ENCODE assay signal across 7 mouse cellular contexts in the genomic region with DNA sequence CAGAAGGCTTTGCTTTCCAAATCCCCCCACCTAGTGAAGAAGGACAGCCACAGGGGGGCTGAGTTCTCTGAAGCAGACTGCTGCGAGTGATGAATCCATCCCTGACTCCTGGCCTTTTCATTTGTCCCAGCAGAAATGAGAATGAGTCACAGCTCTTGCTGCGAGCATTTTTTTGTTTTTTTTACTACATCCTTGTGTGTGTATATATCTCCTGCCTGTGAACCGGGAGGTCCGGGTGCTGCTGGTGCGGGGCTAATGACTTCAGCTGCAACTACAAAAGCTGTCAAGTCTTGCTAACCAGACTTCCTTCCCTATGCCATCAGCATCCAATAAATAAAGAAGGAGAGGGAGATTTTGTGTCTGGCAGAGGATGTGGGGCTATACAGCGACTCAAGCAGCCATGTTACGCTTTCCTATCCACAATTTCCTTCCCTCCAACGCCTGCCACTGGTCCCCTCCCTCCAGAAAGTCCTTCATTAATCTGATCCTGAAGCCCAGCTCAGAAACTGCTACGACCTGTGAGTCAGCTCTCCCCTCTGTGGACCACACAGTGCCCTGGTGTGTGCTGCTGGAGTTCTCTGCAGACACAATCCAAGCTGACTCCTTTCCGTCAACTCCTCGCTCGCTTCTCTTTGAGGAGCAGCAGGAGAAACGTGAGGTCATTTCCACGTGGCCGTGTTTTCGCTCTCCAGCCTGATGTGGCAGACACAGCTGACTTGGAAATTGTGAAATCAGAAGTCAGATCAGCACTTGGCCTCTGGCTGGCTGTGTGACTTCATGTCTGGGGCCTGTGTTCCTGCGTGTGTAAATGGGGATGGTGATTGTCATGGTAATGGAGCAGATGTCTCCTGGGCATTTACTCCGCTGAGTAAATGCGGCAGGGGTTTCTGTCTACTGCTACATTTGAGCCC. TPM values are rescaled to one million over a fixed set of nuclear protein-coding genes. Genes with fewer than 3 reads are reported as not detected.
DNase-seq lines count a peak whose midpoint lies in the region; ATAC-seq lines count a peak whose summit lies in the region.

No protein-coding gene starts in this region.

- no peaks in the 10 kb centered on the region for H3K9me3 ChIP-seq in embryonic facial prominence, embryonic 12.5 days
- no peaks in the 10 kb centered on the region for H3K9me3 ChIP-seq in heart, embryonic 11.5 days (replicated peaks; ENCODE audit: control insufficient read depth, low read length)

- H3K36me3 ChIP-seq in embryonic facial prominence, embryonic 12.5 days, result no peaks in the 10 kb centered on the region
- no peaks in the 10 kb centered on the region for H3K36me3 ChIP-seq in heart, embryonic 11.5 days (ENCODE audit: control insufficient read depth, insufficient read depth, low read length)

- no peak overlapping the region for H3K4me3 ChIP-seq in embryonic facial prominence, embryonic 12.5 days
- no peak overlapping the region for H3K4me3 ChIP-seq in heart, embryonic 11.5 days (ENCODE audit: low read depth, low read length)

- 26% methylated on average over 19 of the region's 19 CpGs for WGBS in embryonic facial prominence, embryonic 12.5 days
- WGBS in heart, embryonic 11.5 days (ENCODE audit: insufficient replicate concordance), result 35% methylated on average over 19 of the region's 19 CpGs

- H3K27me3 ChIP-seq in embryonic facial prominence, embryonic 12.5 days, result no peaks in the 10 kb centered on the region
- H3K27me3 ChIP-seq in heart, embryonic 11.5 days (ENCODE audit: control insufficient read depth, insufficient read depth, low read length), result no peaks in the 10 kb centered on the region

- no peak for ATAC-seq in embryonic facial prominence, embryonic 12.5 days (ENCODE audit: insufficient number of reproducible peaks, insufficient read depth, low FRiP score, low TSS enrichment)
- ATAC-seq in heart, embryonic 11.5 days (replicated peaks; ENCODE audit: insufficient number of reproducible peaks, low FRiP score, low TSS enrichment), result no peak; the same call in 1 of the 2 replicates
- peak; percentile 63 for ATAC-seq in megakaryocyte progenitor cell, adult 5-6 weeks (replicated peaks; ENCODE audit: poor library complexity)

- H3K4me2 ChIP-seq in embryonic facial prominence, embryonic 12.5 days (replicated peaks), result peak overlapping the region; percentile 1; the same call in 1 of the 2 replicates
- H3K4me2 ChIP-seq in heart, embryonic 11.5 days, result peak overlapping the region; percentile 14; the same call in 1 of the 2 replicates

- peak; percentile 85 for DNase-seq in adrenal gland, adult 2 months
- peak; percentile 25 for DNase-seq in kidney, adult 9 months
- DNase-seq in urinary bladder, postnatal 4 days (ENCODE audit: low spot score in 2 of 2), result peak; percentile 47 to 66
- DNase-seq in testis, postnatal 10 days (ENCODE audit: low spot score), result no peak

- peak overlapping the region; percentile 83 for H3K27ac ChIP-seq in embryonic facial prominence, embryonic 12.5 days
- peak overlapping the region; percentile 25 for H3K27ac ChIP-seq in heart, embryonic 11.5 days (ENCODE audit: low read depth, low read length)

- no peak overlapping the region for H3K9ac ChIP-seq in embryonic facial prominence, embryonic 12.5 days
- no peak overlapping the region; the same call in 1 of the 2 replicates for H3K9ac ChIP-seq in heart, embryonic 11.5 days (ENCODE audit: low read depth, low read length)

- peaks cover 20% of the 10 kb centered on the region for H3K4me1 ChIP-seq in embryonic facial prominence, embryonic 12.5 days
- H3K4me1 ChIP-seq in heart, embryonic 11.5 days (ENCODE audit: control insufficient read depth, insufficient read depth, low read length), result peaks cover 6% of the 10 kb centered on the region; the same call in 1 of the 2 replicates

RNA-seq across cellular contexts. Expression of a gene that starts 16.3 kb away (rescaled TPM):
- total RNA-seq in adrenal gland, adult 2 months (2021), result 10 to 100 TPM; 11.2 to 18.2 TPM
- 35.4 and 37.9 TPM in 2 replicates for polyA plus RNA-seq in adrenal gland, adult 2 months (2012; rRNA removed)
- 36.2 and 41.5 TPM in 2 replicates for polyA plus RNA-seq in embryonic facial prominence, embryonic 12.5 days (2016; fragmentation: Nextera tagmentation; extraction: Ambion mirVana)
- polyA plus RNA-seq in heart, embryonic 11.5 days (2014; fragmentation: Nextera tagmentation; extraction: Ambion mirVana), result 7.0 and 10.1 TPM in 2 replicates
- total RNA-seq in megakaryocyte progenitor cell, adult 5-6 weeks (2015), result 18.9 and 22.3 TPM in 2 replicates
- total RNA-seq in megakaryocyte progenitor cell, adult 5-6 weeks (2017), result 16.4 and 18.2 TPM in 2 replicates
